Mouse (Mus musculus): ENCODE data around the gene Slc24a1. TPM values are rescaled to one million over a fixed set of nuclear protein-coding genes. Genes with fewer than 3 reads are reported as not detected.
A peak's percentile ranks its signal among the peaks of the same experiment; 100 is the strongest.
"Not testable (repeated sequence)": the region's sequence is repeated elsewhere in the genome, so short reads cannot be mapped to it uniquely, and the experiment has no call there.

The Slc24a1 gene
- 0.01 TPM for polyA plus RNA-seq (2012; fragmentation: generic; extraction: Trizol)

DNA sequence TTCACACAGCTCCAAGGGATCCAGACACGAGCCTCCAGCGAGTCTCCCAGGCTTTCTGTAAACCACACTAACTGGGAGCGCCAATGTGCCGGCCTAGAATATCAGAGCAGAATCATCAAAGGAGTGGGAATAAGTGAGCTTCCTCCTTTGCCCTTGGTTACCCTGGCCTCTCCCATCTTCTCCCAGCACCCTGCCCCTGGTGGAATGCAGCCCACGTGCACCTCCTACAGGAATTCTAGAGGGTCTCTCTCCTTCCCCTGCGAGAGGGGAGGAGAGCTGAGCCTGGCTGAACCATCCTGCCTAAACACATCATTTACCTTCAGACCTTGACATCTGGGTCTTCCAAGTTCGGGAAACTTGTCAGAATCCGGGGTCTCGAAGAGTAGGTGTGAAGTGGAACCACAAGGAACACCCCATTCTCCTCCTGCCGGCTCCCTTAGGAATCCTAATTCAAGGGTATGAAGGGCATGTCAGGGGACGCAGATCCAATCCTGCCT is at the start of gene Slc24a1:
TSS of gene Slc24a1 (minus strand) at position 447 of the 497 bp plus-strand sequence.
- Histone ChIP-seq H3K79me2 (ENCODE audit: control insufficient read depth, insufficient read depth) (no peaks in the 10 kb centered on the region), H3ac (ENCODE audit: control insufficient read depth, insufficient read length) (no peak within 1 kb of the TSS), H3K27me3 (ENCODE audit: control insufficient read depth, insufficient read depth, insufficient read length) (peaks cover 86% of the 10 kb centered on the region), H3K36me3 (ENCODE audit: control insufficient read depth, insufficient read depth) (no peaks in the 10 kb centered on the region), H3K4me2 (ENCODE audit: low read depth) (peak within 1 kb of the TSS; percentile 24), H3K4me3 (no peak within 1 kb of the TSS)
- TF ChIP-seq CEBPB (IDR thresholded peaks at IDR 0.05; ENCODE audit: insufficient read depth, poor library complexity, severe bottlenecking) (no peak), TCF12 (IDR thresholded peaks at IDR 0.05; ENCODE audit: insufficient read depth, poor library complexity, severe bottlenecking) (no peak), USF1 (IDR thresholded peaks at IDR 0.05; ENCODE audit: low read depth) (no peak), MYOD1 (IDR thresholded peaks at IDR 0.05; ENCODE audit: control insufficient read depth in 1 of 3, insufficient read length in 2 of 3, low read depth in 2 of 3) (no peak), TCF3 (IDR thresholded peaks at IDR 0.05; ENCODE audit: insufficient read length, low read depth) (no peak), REST (IDR thresholded peaks at IDR 0.05; ENCODE audit: insufficient read depth, insufficient read length) (no peak), MYOG (IDR thresholded peaks at IDR 0.05; ENCODE audit: control insufficient read depth in 1 of 3, insufficient read depth in 1 of 3, insufficient read length in 2 of 3, low read depth in 2 of 3) (no peak), SRF (IDR thresholded peaks at IDR 0.05; ENCODE audit: control insufficient read depth, insufficient read length, low read depth) (no peak), POLR2AphosphoS2 (IDR thresholded peaks at IDR 0.05; ENCODE audit: insufficient read length, low read depth) (no peak), E2F4 (IDR thresholded peaks at IDR 0.05; ENCODE audit: insufficient read depth) (no peak), MAX (IDR thresholded peaks at IDR 0.05; ENCODE audit: low read depth) (no peak), POLR2A (IDR thresholded peaks at IDR 0.05; ENCODE audit: insufficient read length, low read depth) (no peak)

DNA sequence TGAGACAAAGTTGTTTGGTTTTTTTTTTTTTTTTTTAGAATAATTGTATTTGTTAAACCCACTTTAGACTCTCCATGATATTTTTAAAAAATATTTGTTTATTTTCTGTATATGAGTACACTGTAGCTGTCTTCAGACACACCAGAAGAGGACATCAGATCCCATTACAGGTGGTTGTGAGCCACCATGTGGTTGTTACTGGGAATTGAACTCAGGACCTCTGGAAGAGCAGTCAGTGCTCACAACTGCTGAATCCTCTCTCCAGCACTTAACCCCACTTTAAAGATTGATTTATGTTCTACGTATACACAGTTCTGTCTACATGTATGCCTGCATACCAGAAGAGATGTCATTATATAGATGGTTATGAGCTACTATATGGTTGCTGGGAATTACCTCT is 44.1 kb upstream of the Slc24a1 start:
- H3ac ChIP-seq (ENCODE audit: control insufficient read depth, insufficient read length); H3K4me3 ChIP-seq; H3K27me3 ChIP-seq (ENCODE audit: control insufficient read depth, insufficient read depth, insufficient read length); H3K79me2 ChIP-seq (ENCODE audit: control insufficient read depth, insufficient read depth); H3K4me2 ChIP-seq (ENCODE audit: low read depth): not testable (repeated sequence)
- H3K36me3 ChIP-seq (ENCODE audit: control insufficient read depth, insufficient read depth): peaks cover 16% of the 10 kb centered on the region

DNA sequence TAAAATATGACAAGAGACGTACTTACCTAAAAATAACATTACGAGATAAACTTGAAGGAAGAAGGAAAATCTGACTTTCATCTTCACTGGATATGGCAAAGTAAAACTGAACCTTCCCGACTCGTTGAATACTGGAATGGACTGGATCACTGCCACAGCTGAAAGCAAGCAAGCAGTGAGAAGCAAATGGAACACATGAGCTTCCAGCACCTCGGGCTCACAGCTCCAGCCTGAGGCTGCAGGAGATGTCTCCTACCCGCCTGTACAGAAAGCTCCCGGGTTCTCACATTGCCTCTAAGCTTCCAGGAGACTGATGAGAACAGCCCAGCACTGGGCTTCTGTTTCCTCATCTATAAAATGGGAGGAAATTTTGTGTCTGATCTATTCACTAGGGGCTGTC is 38.9 kb upstream of the Slc24a1 start:
- H3K27me3 ChIP-seq (ENCODE audit: control insufficient read depth, insufficient read depth, insufficient read length): no peaks in the 10 kb centered on the region
- no peak overlapping the region for H3K4me3 ChIP-seq
- peaks cover 27% of the 10 kb centered on the region for H3K36me3 ChIP-seq (ENCODE audit: control insufficient read depth, insufficient read depth)

GRCm38 (mm10) chr9:64988443-64988842 is 37.0 kb upstream of the Slc24a1 start:
- no peaks in the 10 kb centered on the region for H3K79me2 ChIP-seq (ENCODE audit: control insufficient read depth, insufficient read depth)
- H3K4me2 ChIP-seq (ENCODE audit: low read depth): no peak overlapping the region
- no peak for TF ChIP-seq SRF (IDR thresholded peaks at IDR 0.05; ENCODE audit: control insufficient read depth, insufficient read length, low read depth)
- no peak overlapping the region for H3K4me3 ChIP-seq
- H3K27me3 ChIP-seq (ENCODE audit: control insufficient read depth, insufficient read depth, insufficient read length): no peaks in the 10 kb centered on the region
- no peak overlapping the region for H3ac ChIP-seq (ENCODE audit: control insufficient read depth, insufficient read length)
- peaks cover 35% of the 10 kb centered on the region for H3K36me3 ChIP-seq (ENCODE audit: control insufficient read depth, insufficient read depth)

More for the DNA sequence above, 38.9 kb upstream of the Slc24a1 start:
- H3K79me2 ChIP-seq (ENCODE audit: control insufficient read depth, insufficient read depth): no peaks in the 10 kb centered on the region
- no peak overlapping the region for H3K4me2 ChIP-seq (ENCODE audit: low read depth)
- no peak overlapping the region for H3ac ChIP-seq (ENCODE audit: control insufficient read depth, insufficient read length)
- no peak for TF ChIP-seq CEBPB (IDR thresholded peaks at IDR 0.05; ENCODE audit: insufficient read depth, poor library complexity, severe bottlenecking)
- no peak for TF ChIP-seq MYOG (IDR thresholded peaks at IDR 0.05; ENCODE audit: control insufficient read depth in 1 of 3, insufficient read depth in 1 of 3, insufficient read length in 2 of 3, low read depth in 2 of 3)
- TF ChIP-seq TCF3 (IDR thresholded peaks at IDR 0.05; ENCODE audit: insufficient read length, low read depth): no peak
- TF ChIP-seq REST (IDR thresholded peaks at IDR 0.05; ENCODE audit: insufficient read depth, insufficient read length): no peak
- no peak for TF ChIP-seq MYOD1 (IDR thresholded peaks at IDR 0.05; ENCODE audit: control insufficient read depth in 1 of 3, insufficient read length in 2 of 3, low read depth in 2 of 3)
- no peak for TF ChIP-seq USF1 (IDR thresholded peaks at IDR 0.05; ENCODE audit: low read depth)
- no peak for TF ChIP-seq SRF (IDR thresholded peaks at IDR 0.05; ENCODE audit: control insufficient read depth, insufficient read length, low read depth)
- TF ChIP-seq E2F4 (IDR thresholded peaks at IDR 0.05; ENCODE audit: insufficient read depth): no peak

- no peak overlapping the region for H3ac ChIP-seq (ENCODE audit: control insufficient read depth, insufficient read length)
- H3K4me3 ChIP-seq: no peak overlapping the region
- H3K27me3 ChIP-seq (ENCODE audit: control insufficient read depth, insufficient read depth, insufficient read length): no peaks in the 10 kb centered on the region
- peaks cover 38% of the 10 kb centered on the region for H3K36me3 ChIP-seq (ENCODE audit: control insufficient read depth, insufficient read depth)
- no peaks in the 10 kb centered on the region for H3K79me2 ChIP-seq (ENCODE audit: control insufficient read depth, insufficient read depth)
- TF ChIP-seq USF1 (IDR thresholded peaks at IDR 0.05; ENCODE audit: low read depth): no peak
- TF ChIP-seq POLR2AphosphoS2 (IDR thresholded peaks at IDR 0.05; ENCODE audit: insufficient read length, low read depth): no peak
- no peak for TF ChIP-seq MYOG (IDR thresholded peaks at IDR 0.05; ENCODE audit: control insufficient read depth in 1 of 3, insufficient read depth in 1 of 3, insufficient read length in 2 of 3, low read depth in 2 of 3)
- TF ChIP-seq POLR2A (IDR thresholded peaks at IDR 0.05; ENCODE audit: insufficient read length, low read depth): no peak
- no peak for TF ChIP-seq E2F4 (IDR thresholded peaks at IDR 0.05; ENCODE audit: insufficient read depth)
- no peak for TF ChIP-seq REST (IDR thresholded peaks at IDR 0.05; ENCODE audit: insufficient read depth, insufficient read length)
- TF ChIP-seq MAX (IDR thresholded peaks at IDR 0.05; ENCODE audit: low read depth): no peak
- no peak for TF ChIP-seq TCF12 (IDR thresholded peaks at IDR 0.05; ENCODE audit: insufficient read depth, poor library complexity, severe bottlenecking)
- no peak for TF ChIP-seq CEBPB (IDR thresholded peaks at IDR 0.05; ENCODE audit: insufficient read depth, poor library complexity, severe bottlenecking)
- no peak for TF ChIP-seq SRF (IDR thresholded peaks at IDR 0.05; ENCODE audit: control insufficient read depth, insufficient read length, low read depth)
- no peak overlapping the region for H3K4me2 ChIP-seq (ENCODE audit: low read depth)
Measured at GRCm38 (mm10) chr9:64987651-64988050, 36.2 kb upstream of the Slc24a1 start.
